Mouse (Mus musculus): ENCODE measurements around the gene Mrpl18. TPM values are rescaled to one million over a fixed set of nuclear protein-coding genes. Genes with fewer than 3 reads are reported as not detected.

The Mrpl18 gene
- polyA plus RNA-seq, 1 experiment from 2014 or later, result 152 TPM

DNA sequence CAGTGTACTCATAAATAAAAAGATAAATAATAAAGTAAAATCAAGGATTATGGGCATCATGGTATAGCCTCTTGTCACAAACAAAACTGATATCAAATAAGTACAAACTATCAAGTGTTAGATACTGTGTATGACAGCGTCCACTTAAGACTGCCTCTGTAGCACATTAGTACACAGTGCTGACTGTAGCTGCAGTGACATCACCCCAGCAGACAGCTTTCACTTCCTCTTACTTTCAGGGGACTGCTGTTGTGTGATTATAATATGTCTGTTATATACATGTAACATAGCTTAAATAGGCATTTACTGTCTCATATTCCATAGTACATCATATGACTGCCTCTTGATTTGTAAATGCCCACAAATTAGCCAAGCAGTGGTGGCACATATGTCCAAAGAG lies 4.9 kb upstream of the Mrpl18 start:
- Histone ChIP-seq H3K9me3 (ENCODE audit: control insufficient read depth, low read depth, low read length) (no peaks in the 10 kb centered on the region), H3K4me1 (ENCODE audit: control insufficient read depth, insufficient read depth, low read length) (peaks cover 6% of the 10 kb centered on the region; the same call in 1 of the 2 replicates), H3K36me3 (ENCODE audit: control insufficient read depth, insufficient read depth, low read length) (peaks cover 71% of the 10 kb centered on the region), H3K4me2 (replicated peaks; ENCODE audit: low read depth, low read length) (no peak overlapping the region), H3K4me3 (ENCODE audit: low read depth, low read length) (no peak overlapping the region), H3K27ac (ENCODE audit: low read length) (no peak overlapping the region), H3K27me3 (ENCODE audit: control insufficient read depth, insufficient read depth, low read length) (no peaks in the 10 kb centered on the region), H3K9ac (replicated peaks; ENCODE audit: low read depth, low read length) (no peak overlapping the region)
- ATAC-seq (ENCODE audit: insufficient number of reproducible peaks, insufficient read depth, low FRiP score, low read depth), result no peak
- 94% methylated on average over 1 of the region's 1 CpGs for WGBS

GRCm38 (mm10) chr17:12916588-12917380 lies 639 bp upstream of the Mrpl18 start:
- H3K4me2 ChIP-seq (replicated peaks; ENCODE audit: low read depth, low read length), result peak overlapping the region; percentile 69
- 1% methylated on average over 40 of the region's 40 CpGs for WGBS
- H3K9ac ChIP-seq (replicated peaks; ENCODE audit: low read depth, low read length), result peak overlapping the region; percentile 99
- H3K36me3 ChIP-seq (ENCODE audit: control insufficient read depth, insufficient read depth, low read length), result peaks cover 54% of the 10 kb centered on the region
- ATAC-seq (ENCODE audit: insufficient number of reproducible peaks, insufficient read depth, low FRiP score, low read depth), result peak; percentile 57; the same call in 1 of the 2 replicates
- H3K27ac ChIP-seq (ENCODE audit: low read length), result peak overlapping the region; percentile 92
- H3K9me3 ChIP-seq (ENCODE audit: control insufficient read depth, low read depth, low read length), result no peaks in the 10 kb centered on the region
- H3K4me3 ChIP-seq (ENCODE audit: low read depth, low read length), result peak overlapping the region; percentile 97
- no peaks in the 10 kb centered on the region for H3K27me3 ChIP-seq (ENCODE audit: control insufficient read depth, insufficient read depth, low read length)
- H3K4me1 ChIP-seq (ENCODE audit: control insufficient read depth, insufficient read depth, low read length), result peaks cover 6% of the 10 kb centered on the region; the same call in 1 of the 2 replicates

- peak within 1 kb of the TSS; percentile 97 for H3K4me3 ChIP-seq (ENCODE audit: low read depth, low read length)
- H3K27ac ChIP-seq (ENCODE audit: low read length), result peak within 1 kb of the TSS; percentile 92
- ATAC-seq (ENCODE audit: insufficient number of reproducible peaks, insufficient read depth, low FRiP score, low read depth), result no peak
- H3K4me1 ChIP-seq (ENCODE audit: control insufficient read depth, insufficient read depth, low read length), result peaks cover 6% of the 10 kb centered on the region; the same call in 1 of the 2 replicates
- peak within 1 kb of the TSS; percentile 82 for H3K4me2 ChIP-seq (replicated peaks; ENCODE audit: low read depth, low read length)
- H3K27me3 ChIP-seq (ENCODE audit: control insufficient read depth, insufficient read depth, low read length), result no peaks in the 10 kb centered on the region
- under 1% methylated on average over 18 of the region's 18 CpGs for WGBS
- H3K9me3 ChIP-seq (ENCODE audit: control insufficient read depth, low read depth, low read length), result no peaks in the 10 kb centered on the region
- H3K36me3 ChIP-seq (ENCODE audit: control insufficient read depth, insufficient read depth, low read length), result peaks cover 53% of the 10 kb centered on the region
- peak within 1 kb of the TSS; percentile 99 for H3K9ac ChIP-seq (replicated peaks; ENCODE audit: low read depth, low read length)
Measured at GRCm38 (mm10) chr17:12915488-12915880, 661 bp downstream of the Mrpl18 start, which contains the start of gene Tcp1. Gene Tcp1 (plus strand): TSS chr17:12915701.

GRCm38 (mm10) chr17:12910391-12910790 lies 5.8 kb downstream of the Mrpl18 start:
- no peak overlapping the region for H3K4me2 ChIP-seq (replicated peaks; ENCODE audit: low read depth, low read length)
- H3K27ac ChIP-seq (ENCODE audit: low read length), result no peak overlapping the region
- peaks cover 32% of the 10 kb centered on the region for H3K36me3 ChIP-seq (ENCODE audit: control insufficient read depth, insufficient read depth, low read length)
- no peak overlapping the region for H3K9ac ChIP-seq (replicated peaks; ENCODE audit: low read depth, low read length)
- no peaks in the 10 kb centered on the region for H3K4me1 ChIP-seq (ENCODE audit: control insufficient read depth, insufficient read depth, low read length)
- ATAC-seq (ENCODE audit: insufficient number of reproducible peaks, insufficient read depth, low FRiP score, low read depth), result no peak
- 86% methylated on average over 8 of the region's 8 CpGs for WGBS
- no peaks in the 10 kb centered on the region for H3K27me3 ChIP-seq (ENCODE audit: control insufficient read depth, insufficient read depth, low read length)
- no peak overlapping the region for H3K4me3 ChIP-seq (ENCODE audit: low read depth, low read length)
- no peaks in the 10 kb centered on the region for H3K9me3 ChIP-seq (ENCODE audit: control insufficient read depth, low read depth, low read length)

DNA sequence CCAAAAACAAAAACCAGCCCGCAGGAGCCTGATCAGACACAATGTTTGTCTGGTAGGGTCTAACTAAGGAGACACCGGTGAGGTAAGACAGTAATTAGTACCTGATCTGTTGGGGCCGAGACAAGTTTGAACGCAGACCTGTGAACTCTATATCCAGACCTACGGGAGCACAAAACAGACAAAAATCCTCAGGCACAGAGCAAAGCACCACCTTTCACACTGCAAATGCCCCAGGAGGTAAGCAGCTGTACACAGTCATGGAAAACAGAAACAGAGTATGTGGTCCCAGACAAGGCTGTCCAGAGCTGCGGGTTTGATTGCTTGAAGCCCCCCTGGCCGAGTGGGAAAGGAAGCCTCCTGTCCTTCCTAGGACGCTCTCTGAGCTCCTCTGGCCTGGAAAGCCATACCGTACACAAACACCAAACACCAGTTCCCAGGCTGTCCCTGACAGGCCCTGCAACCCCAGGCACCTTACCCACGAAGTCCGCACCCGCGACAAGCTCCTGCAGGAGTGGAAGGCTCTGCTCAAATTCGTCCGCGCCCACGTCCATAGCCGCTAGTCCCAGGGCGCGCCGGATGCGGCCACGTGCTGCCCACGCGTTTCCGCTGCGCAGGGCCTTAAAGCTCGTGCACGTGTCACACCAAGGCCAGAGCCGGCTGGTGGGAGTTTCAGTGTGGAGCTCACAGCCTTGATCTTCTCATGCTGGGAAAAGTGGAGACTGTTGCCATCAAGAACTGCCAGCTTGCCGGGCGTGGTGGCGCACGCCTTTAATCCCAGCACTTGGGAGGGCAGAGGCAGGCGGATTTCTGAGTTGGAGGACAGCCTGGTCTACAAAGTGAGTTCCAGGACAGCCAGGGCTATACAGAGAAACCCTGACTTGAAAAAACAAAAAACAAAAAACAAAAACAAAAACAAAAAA lies 6.5 kb downstream of the Mrpl18 start, which contains the start of gene Pnldc1:
Pnldc1 (minus strand) TSS at position 870 of the 920 bp plus-strand sequence.
- ATAC-seq (ENCODE audit: insufficient number of reproducible peaks, insufficient read depth, low FRiP score, low read depth), result no peak

GRCm38 (mm10) chr17:12906436-12906835 lies 9.7 kb downstream of the Mrpl18 start:
- H3K27ac ChIP-seq (ENCODE audit: low read length), result no peak overlapping the region
- no peaks in the 10 kb centered on the region for H3K27me3 ChIP-seq (ENCODE audit: control insufficient read depth, insufficient read depth, low read length)
- H3K4me3 ChIP-seq (ENCODE audit: low read depth, low read length), result no peak overlapping the region
- H3K9ac ChIP-seq (replicated peaks; ENCODE audit: low read depth, low read length), result no peak overlapping the region
- H3K9me3 ChIP-seq (ENCODE audit: control insufficient read depth, low read depth, low read length), result no peaks in the 10 kb centered on the region
- WGBS, result 83% methylated on average over 9 of the region's 9 CpGs
- no peaks in the 10 kb centered on the region for H3K4me1 ChIP-seq (ENCODE audit: control insufficient read depth, insufficient read depth, low read length)
- peaks cover 8% of the 10 kb centered on the region for H3K36me3 ChIP-seq (ENCODE audit: control insufficient read depth, insufficient read depth, low read length)
- no peak overlapping the region for H3K4me2 ChIP-seq (replicated peaks; ENCODE audit: low read depth, low read length)
- no peak for ATAC-seq (ENCODE audit: insufficient number of reproducible peaks, insufficient read depth, low FRiP score, low read depth)

More for the DNA sequence above, 6.5 kb downstream of the Mrpl18 start, which contains the start of gene Pnldc1:
- Histone ChIP-seq H3K36me3 (ENCODE audit: control insufficient read depth, insufficient read depth, low read length) (peaks cover 32% of the 10 kb centered on the region), H3K9me3 (ENCODE audit: control insufficient read depth, low read depth, low read length) (no peaks in the 10 kb centered on the region), H3K4me3 (ENCODE audit: low read depth, low read length) (no peak within 1 kb of the TSS), H3K4me2 (replicated peaks; ENCODE audit: low read depth, low read length) (no peak within 1 kb of the TSS), H3K4me1 (ENCODE audit: control insufficient read depth, insufficient read depth, low read length) (no peaks in the 10 kb centered on the region), H3K27me3 (ENCODE audit: control insufficient read depth, insufficient read depth, low read length) (no peaks in the 10 kb centered on the region), H3K27ac (ENCODE audit: low read length) (no peak within 1 kb of the TSS), H3K9ac (replicated peaks; ENCODE audit: low read depth, low read length) (no peak within 1 kb of the TSS)
- WGBS, result 78% methylated on average over 35 of the region's 35 CpGs

- no peaks in the 10 kb centered on the region for H3K9me3 ChIP-seq (ENCODE audit: control insufficient read depth, low read depth, low read length)
- H3K27me3 ChIP-seq (ENCODE audit: control insufficient read depth, insufficient read depth, low read length), result no peaks in the 10 kb centered on the region
- no peak overlapping the region for H3K27ac ChIP-seq (ENCODE audit: low read length)
- no peak overlapping the region for H3K9ac ChIP-seq (replicated peaks; ENCODE audit: low read depth, low read length)
- no peak overlapping the region for H3K4me2 ChIP-seq (replicated peaks; ENCODE audit: low read depth, low read length)
- peaks cover 3% of the 10 kb centered on the region for H3K36me3 ChIP-seq (ENCODE audit: control insufficient read depth, insufficient read depth, low read length)
- no peak for ATAC-seq (ENCODE audit: insufficient number of reproducible peaks, insufficient read depth, low FRiP score, low read depth)
- 79% methylated on average over 4 of the region's 4 CpGs for WGBS
- H3K4me3 ChIP-seq (ENCODE audit: low read depth, low read length), result no peak overlapping the region
- no peaks in the 10 kb centered on the region for H3K4me1 ChIP-seq (ENCODE audit: control insufficient read depth, insufficient read depth, low read length)
Measured at GRCm38 (mm10) chr17:12905810-12906209, 10.3 kb downstream of the Mrpl18 start.

DNA sequence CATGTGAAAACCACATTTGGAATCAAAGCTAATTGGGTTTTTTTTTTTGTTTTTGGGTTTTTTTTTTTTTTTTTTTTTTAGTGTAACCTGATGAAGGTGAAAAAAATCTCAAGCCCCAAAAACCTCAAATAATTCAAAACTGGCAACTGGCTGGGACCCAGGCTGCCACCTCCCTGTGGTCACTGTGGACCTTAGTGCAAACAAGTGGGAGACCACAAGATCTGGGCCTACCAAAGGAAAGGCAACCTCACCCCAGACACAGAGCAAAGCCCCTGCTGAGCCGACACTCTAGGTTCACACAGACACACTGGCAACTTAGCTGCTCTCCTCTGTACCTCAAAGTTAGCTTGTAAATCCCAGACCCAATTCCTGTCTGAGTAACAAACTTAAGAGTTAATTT lies 11.8 kb downstream of the Mrpl18 start:
- no peaks in the 10 kb centered on the region; the same call in none of the 2 replicates for H3K36me3 ChIP-seq (ENCODE audit: control insufficient read depth, insufficient read depth, low read length)
- H3K27me3 ChIP-seq (ENCODE audit: control insufficient read depth, insufficient read depth, low read length), result no peaks in the 10 kb centered on the region
- H3K4me3 ChIP-seq (ENCODE audit: low read depth, low read length), result no peak overlapping the region
- no peak overlapping the region for H3K9ac ChIP-seq (replicated peaks; ENCODE audit: low read depth, low read length)
- no peaks in the 10 kb centered on the region for H3K9me3 ChIP-seq (ENCODE audit: control insufficient read depth, low read depth, low read length)
- no peak for ATAC-seq (ENCODE audit: insufficient number of reproducible peaks, insufficient read depth, low FRiP score, low read depth)
- H3K27ac ChIP-seq (ENCODE audit: low read length), result no peak overlapping the region
- 81% methylated on average over 1 of the region's 1 CpGs for WGBS
- no peak overlapping the region for H3K4me2 ChIP-seq (replicated peaks; ENCODE audit: low read depth, low read length)
- no peaks in the 10 kb centered on the region for H3K4me1 ChIP-seq (ENCODE audit: control insufficient read depth, insufficient read depth, low read length)

Data from stomach, embryonic 14.5 days (tissue).